Mouse (Mus musculus): ENCODE measurements at regions not wholly inside any gene's neighbourhood (a gene's known extent, or its start where the extent isn't known, plus 50 kb on each side); places are given as distances from the start of the nearest gene placed in this dataset.

DNA sequence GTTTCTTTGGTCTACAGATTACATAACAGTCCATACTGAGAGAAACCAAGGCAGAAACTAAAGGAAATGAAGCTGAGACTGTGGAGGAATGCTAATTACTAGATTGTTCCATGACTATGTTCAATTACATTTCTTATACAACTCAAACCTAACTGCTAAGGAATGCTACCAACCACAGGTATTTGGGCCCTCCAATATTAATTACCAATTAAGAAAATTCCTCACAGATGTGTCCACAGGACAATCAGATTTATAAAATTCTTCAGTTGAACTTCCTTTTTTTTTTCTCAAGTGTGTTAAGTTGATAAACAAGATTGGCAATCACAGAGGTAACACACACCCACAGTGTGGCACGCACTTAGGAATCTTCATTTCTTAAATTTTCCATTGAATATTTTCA lies 196.8 kb upstream of the A730009L09Rik start:
- no peak for DNase-seq (ENCODE audit: low spot score)

DNA sequence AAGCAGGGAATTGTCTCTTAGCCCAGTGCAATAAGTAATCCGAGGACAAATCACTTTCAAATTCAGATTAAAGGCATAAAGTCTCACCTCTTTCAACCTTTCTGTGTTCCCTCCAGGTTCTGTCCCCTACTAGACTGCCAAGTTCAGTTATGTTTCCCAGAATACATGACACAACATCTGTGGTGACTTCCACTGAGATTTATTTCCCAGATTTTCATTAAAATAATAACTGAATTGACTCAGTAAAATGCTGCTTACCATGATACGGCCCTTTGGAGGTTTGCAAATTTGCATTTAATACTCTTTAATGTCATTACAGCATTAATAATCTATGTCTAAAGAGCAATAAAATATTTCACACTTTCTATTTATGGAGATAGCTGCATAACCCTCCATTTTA lies 193.4 kb upstream of the A730009L09Rik start:
- DNase-seq (ENCODE audit: low spot score) = no peak

DNA sequence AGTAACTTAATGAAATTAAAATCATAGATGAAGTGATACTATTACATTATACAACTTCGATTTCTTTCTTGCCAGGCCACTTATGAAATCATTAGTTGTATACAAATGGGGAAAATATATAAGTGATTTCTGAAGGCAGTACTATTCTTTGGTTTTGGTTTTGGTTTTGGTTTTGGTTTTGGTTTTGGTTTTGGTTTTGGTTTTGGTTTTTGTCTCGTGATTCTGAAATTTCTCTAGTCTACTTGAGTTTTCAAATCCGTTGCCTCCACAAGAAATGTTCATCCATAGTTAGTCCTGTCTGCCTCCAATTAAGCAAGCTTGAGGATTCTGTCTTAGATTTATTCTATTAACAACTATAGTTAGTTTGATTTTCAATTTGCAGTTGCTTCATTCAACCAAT lies 184.6 kb upstream of the A730009L09Rik start:
- DNase-seq (ENCODE audit: low spot score) = no peak

DNA sequence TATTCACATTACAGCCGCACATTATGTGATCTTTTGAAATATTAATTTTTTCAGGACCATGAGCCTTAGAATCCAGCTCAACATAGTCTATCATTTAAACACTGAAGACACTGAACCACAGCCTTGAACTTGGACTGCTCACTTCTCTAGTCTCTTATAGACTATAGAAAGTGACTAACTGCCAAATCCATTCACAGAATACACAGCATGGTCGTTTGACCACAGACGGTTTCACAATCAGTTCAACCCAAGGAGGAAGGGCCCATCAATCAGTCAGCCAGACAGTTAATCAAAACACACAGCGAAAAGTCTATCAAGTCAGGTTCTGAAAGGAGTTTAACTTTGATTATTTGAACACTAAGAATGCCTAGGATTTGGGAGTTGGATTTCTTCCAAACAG lies 168.8 kb upstream of the A730009L09Rik start:
- DNase-seq (ENCODE audit: low spot score) = no peak

DNA sequence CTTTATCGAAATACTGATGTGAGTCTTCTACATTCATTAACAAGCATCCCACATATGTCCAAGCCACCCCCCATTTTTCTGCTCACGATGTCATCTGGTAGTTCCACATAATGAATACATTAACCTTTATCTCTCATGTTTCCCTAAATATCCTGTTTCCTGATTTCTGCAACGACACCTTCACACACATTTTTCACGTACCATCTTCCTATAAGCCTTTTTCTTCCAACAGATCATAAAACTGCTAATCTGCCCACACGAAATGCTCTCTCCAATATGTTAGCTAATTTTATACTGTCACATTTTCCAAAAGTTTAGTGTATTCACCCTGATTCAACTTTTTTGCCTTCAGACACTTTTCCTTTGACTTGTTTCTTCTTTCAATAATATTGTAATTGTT lies 159.8 kb upstream of the A730009L09Rik start:
- no peak for DNase-seq (ENCODE audit: low spot score)

DNA sequence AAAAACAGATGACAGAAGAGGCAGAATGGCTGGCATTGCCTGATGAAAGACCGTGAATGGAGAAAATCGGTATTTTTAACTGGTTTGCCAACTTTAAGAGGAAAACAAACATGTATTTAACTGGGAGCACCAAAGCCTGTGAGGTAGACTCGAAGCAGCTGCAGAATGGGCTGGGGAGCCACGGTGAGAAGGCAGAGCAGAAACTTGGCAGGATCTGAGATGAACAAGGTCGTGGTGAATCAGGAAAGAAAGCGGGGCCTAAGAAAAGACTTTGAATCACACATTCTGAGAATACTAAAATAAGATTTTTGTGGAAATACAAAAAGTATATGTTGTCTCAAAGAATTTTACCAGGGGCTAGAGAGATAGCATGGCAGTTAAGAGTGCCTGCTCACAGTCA lies 149.0 kb upstream of the A730009L09Rik start:
- no peak for DNase-seq (ENCODE audit: low spot score)

DNA sequence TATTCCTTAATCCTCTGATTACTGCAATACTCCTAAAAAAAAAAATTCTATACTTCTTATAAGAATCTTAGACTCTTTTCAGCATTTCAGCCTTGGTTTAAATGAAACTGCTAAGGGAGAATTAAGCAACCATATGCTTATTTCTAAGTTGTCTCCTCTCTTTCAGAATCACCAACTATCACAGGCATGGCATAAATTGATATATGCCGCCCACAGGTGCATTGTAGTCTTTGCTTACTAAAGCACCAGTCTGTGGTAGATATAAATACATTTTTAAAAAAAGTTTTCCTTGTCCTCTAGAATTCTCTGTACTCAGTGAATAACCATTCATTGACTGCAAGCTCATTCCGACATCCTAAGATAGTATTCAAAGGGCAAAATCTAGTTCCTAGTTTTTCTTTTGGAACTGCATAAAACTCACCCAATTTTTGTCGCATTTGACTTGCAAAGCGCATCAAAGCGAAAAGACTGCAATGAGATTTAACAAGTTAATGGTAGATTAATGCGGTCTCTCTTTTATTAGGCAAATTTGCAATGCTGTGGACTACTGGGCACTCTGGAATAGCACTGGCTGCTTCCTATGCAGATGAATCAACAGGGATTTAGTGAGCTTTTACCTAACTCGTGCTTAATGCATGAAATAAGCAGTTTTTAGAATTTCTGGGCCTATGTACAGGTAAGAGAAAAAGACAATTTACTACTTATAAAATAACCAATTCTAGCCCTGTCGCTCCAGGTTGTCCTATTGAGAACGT lies 145.8 kb upstream of the A730009L09Rik start:
- DNase-seq (ENCODE audit: low spot score) = no peak

DNA sequence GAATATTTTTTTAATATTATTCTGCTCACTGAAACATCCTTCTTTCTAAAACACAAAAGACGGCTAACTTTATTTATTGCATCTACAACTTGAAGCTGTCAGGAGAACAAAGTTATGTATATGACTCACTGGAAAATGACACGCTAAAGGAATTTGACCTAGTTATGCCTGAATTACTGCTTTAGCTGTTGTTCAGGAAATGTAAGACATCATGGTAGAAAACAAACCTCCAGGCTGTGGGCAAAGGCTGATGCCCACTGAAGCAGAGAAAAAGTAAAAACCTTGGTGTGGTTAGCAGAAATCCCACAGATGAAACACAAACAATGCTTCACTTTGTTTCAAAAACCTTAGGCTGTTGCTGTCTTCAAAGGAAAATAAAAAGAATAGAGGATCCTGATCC lies 136.5 kb upstream of the A730009L09Rik start:
- no peak for DNase-seq (ENCODE audit: low spot score)

DNA sequence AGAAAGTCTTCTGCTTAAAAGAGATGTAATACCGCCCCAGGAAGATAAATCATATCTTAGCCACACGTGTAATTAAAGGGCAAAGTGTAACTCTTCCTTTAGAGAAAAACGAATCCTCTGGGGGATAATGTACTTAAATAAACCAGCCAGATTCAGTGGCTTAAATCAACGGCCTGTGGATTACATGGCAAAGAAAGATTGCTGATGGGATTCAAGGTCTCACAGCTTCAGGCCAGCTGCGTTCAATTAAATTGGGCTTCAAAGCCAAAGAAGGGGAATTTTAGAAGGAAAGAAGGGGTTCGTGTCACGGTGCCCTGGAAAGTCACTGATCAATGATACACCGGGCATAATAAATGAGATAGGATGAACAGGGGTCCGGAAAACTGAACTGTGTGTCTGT lies 123.2 kb upstream of the A730009L09Rik start:
- DNase-seq (ENCODE audit: low spot score) = peak; percentile 54

DNA sequence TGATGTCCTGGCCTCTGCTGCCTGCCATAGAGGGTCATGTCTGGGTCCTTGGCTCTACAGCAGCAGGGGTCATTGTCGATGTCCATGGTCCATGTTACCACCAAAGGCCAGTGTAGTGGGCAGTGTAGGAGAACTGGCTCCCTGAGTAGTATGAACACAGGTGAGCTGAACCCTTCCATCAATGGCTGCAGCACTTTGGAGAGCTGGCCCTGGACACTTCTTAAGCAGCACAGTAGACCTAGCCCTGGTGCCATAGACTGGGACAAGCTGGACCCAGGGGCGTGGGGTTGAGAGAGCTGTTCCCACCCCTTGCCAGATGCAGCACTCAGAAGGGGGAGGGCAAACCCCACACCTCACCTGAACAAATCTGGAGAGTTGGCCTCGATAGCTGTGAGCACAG lies 120.0 kb upstream of the A730009L09Rik start:
- DNase-seq (ENCODE audit: low spot score) = no peak

DNA sequence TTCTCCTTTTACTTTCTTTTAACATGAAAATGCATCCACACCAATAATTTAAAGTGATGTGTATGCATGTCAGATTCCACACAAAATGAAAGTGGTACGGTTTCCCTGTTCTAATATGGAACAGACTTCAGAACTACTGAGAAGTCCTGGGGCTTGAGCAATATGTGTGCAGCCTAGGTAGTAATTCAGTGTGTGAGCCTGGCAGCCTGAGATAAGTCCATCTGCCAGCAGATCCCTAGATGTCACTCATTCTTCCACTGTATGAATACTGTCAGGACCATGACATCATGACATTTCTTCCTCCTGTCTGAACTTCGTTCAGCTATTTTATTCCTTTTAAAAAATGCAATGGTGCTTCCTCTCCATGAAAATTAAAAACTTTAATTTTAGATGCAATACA lies 93.3 kb upstream of the A730009L09Rik start:
- no peak for DNase-seq (ENCODE audit: low spot score)

DNA sequence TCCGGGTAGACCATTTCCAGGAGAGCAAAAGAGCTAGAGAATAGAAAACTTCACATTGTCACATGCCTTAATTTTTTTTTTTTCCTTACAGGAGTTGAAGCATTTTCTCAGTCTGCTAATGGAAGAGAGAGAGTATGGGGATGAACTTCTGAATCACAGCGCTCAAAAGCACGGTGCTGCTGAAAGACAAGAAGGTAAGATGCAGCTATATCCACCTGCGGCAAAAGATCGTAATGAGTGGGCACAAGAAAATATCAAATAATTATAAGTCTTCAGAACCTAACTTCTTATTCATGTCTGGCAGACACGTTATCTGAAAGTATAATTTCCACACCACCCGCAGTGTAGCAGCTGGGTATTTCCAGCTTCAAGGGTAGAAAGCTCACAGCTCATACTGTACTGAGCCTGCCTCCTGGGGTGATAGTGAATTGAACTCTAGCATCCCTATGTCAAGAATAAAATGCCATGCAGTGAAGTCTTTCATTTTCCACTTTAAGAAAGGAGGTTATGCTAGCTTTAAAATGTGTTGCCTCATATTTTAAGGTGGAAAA lies 87.9 kb upstream of the A730009L09Rik start:
- DNase-seq (ENCODE audit: low spot score) = no peak

DNA sequence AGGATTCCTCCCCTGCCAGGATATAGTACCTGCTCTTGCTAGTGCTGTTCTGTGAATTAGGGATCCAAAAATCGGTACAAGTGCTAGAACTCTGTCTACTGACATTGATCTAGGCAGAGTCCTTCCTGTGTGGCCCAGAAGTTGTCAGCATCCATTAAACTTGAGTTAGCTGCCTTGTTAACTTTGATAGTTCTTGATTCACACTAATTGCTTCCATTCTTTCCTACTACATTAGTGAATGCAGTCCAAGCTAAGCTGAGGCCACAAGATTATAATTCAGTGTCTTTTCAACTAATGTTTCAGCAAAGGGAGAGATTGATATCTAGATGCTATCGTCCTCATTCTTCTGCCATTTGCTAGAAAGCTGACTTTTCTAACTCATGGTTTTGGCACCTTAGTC lies 58.3 kb upstream of the A730009L09Rik start:
- DNase-seq (ENCODE audit: low spot score) = no peak

DNA sequence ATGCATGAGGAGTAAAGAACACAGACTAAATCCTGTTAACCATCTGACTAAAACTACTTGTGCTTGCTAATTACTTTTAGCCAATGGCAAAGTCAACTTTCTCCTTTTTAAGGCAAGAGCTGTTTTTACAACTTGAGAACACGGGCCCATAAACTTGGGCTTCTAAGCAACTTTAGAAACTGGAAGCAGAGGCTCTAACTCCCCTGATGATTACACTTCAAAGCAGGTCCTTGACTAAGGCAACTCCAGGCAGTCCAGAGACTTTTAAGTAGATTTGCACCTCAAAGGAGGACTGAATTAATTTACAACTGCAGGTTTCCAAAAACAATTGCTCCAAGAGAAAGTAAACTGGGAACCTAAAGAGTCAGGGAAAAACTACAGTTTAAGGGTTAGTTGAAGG lies 52.8 kb upstream of the A730009L09Rik start:
- no peak for DNase-seq (ENCODE audit: low spot score)

All from embryo, embryonic 10.5 days (tissue).